Mouse (Mus musculus) liver, embryonic 13.5 days (tissue): ENCODE measurements around the gene Ifit1. TPM values are rescaled to one million over a fixed set of nuclear protein-coding genes. Genes with fewer than 3 reads are reported as not detected.
"Not testable (repeated sequence)": the region's sequence is repeated elsewhere in the genome, so short reads cannot be mapped to it uniquely, and the experiment has no call there.

Experiments
- ATAC-seq: fragments of 200-750 bp; cut with Nextera tagmentation; 2 replicates; pipeline ENCODE4 v1.8.0; 2017; ENCODE audit warnings: low read depth, mild to moderate bottlenecking, moderate number of reproducible peaks, moderate library complexity
- DNase-seq: peaks from one replicate; pipeline ENCODE4 v3.0.0; 2022
- H3K27ac ChIP-seq: fragments of 300-500 bp; sonication (generic); 2 replicates; pipeline ENCODE4 v1.5.1; 2015; ENCODE audit warnings: moderate library complexity, mild to moderate bottlenecking, inconsistent platforms
- H3K27me3 ChIP-seq: fragments of 300-500 bp; sonication (generic); 2 replicates; pipeline ENCODE4 v1.6.1; 2015; ENCODE audit warnings: mild to moderate bottlenecking, inconsistent platforms
- H3K36me3 ChIP-seq: fragments of 300-500 bp; sonication (generic); 2 replicates; pipeline ENCODE4 v1.6.1; 2015; ENCODE audit warnings: mild to moderate bottlenecking, inconsistent platforms
- H3K4me1 ChIP-seq: fragments of 300-500 bp; sonication (generic); replicated peaks from 2 replicates; pipeline ENCODE4 v1.6.1; 2015; ENCODE audit warnings: inconsistent platforms
- H3K4me2 ChIP-seq: fragments of 300-500 bp; sonication (generic); 2 replicates; pipeline ENCODE4 v1.6.1; 2015; ENCODE audit warnings: inconsistent platforms, mild to moderate bottlenecking, moderate library complexity
- H3K4me3 ChIP-seq: fragments of 300-500 bp; sonication (generic); replicated peaks from 2 replicates; pipeline ENCODE4 v1.5.1; 2015; ENCODE audit warnings: mild to moderate bottlenecking, inconsistent platforms
- H3K9ac ChIP-seq: fragments of 300-500 bp; sonication (generic); 2 replicates; pipeline ENCODE4 v1.6.1; 2015; ENCODE audit warnings: mild to moderate bottlenecking, inconsistent platforms
- H3K9me3 ChIP-seq: fragments of 300-500 bp; sonication (generic); replicated peaks from 2 replicates; pipeline ENCODE4 v1.6.1; 2016; ENCODE audit warnings: inconsistent platforms
- WGBS: fragments of 180-500 bp; shearing (Covaris S2); methylation state at CpG from one replicate; pipeline ENCODE4 v1.1.7; 2015; ENCODE audit not compliant: insufficient replicate concordance; 5-methylcytosine and 5-hydroxymethylcytosine counted together
- polyA plus RNA-seq: library from polyadenylated mRNA; unstranded; fragments of >200 nt; fragmentation: Nextera tagmentation; extraction: Ambion mirVana; gene quantifications from 2 replicates; pipeline ENCODE4 v1.2.1, GENCODE M21; 2015

The Ifit1 gene
- 0.85 and 1.3 TPM in 2 replicates for polyA plus RNA-seq

DNA sequence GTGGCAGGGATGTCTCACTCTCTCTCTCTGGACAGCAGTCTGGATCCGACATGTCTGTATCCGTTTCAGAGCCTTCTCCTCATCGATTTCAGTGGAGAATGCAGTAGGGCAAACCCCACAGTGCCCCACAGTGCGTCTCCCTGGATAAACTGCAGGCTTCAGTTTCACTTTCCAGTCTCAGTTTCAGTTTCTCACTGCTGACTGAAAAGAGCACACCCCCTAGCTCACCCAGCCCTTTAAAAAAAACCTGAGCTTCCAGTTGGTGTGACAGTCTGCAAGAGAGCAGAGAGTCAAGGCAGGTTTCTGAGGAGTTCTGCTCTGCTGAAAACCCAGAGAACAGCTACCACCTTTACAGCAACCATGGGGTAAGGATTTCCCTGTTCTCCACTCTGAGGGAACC is at the start of gene Ifit1, which contains the start of gene Ifit1bl2:
Gene Ifit1 (plus strand): TSS at position 249 of the 400 bp plus-strand sequence.
Gene Ifit1bl2 (minus strand): TSS at position 121 of the 400 bp plus-strand sequence.
- no peak within 1 kb of the TSS; the same call in 1 of the 2 replicates for H3K4me3 ChIP-seq
- H3K9ac ChIP-seq, result no peak within 1 kb of the TSS; the same call in 1 of the 2 replicates
- ATAC-seq, result peak; percentile 29

DNA sequence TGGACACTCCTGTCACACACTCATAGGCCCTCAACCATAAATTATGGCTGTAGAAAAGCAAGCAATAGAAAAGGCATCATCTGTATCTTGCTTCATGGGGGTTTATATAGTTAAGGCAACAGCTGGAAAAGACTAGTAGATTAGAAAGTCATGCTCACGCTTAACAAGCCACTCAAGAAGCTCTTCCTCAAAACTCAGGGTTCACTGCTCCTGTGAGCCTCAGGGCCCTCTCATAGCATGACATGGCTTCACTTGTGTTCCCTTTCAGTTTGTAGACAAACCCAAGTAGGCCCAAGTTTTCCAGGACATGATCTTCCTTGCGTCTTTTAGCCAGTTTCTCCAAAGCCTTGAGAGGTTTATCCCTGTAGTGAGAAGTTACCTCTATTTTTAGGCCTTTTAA is 47.2 kb upstream of the Ifit1 start:
- Histone ChIP-seq H3K36me3 (no peaks in the 10 kb centered on the region), H3K9ac (no peak overlapping the region), H3K9me3 (no peaks in the 10 kb centered on the region), H3K27ac (no peak overlapping the region), H3K27me3 (no peaks in the 10 kb centered on the region), H3K4me3 (no peak overlapping the region), H3K4me1 (no peaks in the 10 kb centered on the region), H3K4me2 (no peak overlapping the region)
- 66% methylated on average over 2 of the region's 2 CpGs for WGBS
- DNase-seq (no peak), ATAC-seq (no peak)

More for the DNA sequence above, at the start of gene Ifit1, which contains the start of gene Ifit1bl2:
- 29% methylated on average over 4 of the region's 4 CpGs for WGBS
- no peaks in the 10 kb centered on the region for H3K27me3 ChIP-seq
- H3K4me2 ChIP-seq, result peak within 1 kb of the TSS; percentile 23
- no peak for DNase-seq
- H3K4me1 ChIP-seq, result peaks cover 17% of the 10 kb centered on the region
- H3K9me3 ChIP-seq, result no peaks in the 10 kb centered on the region
- no peaks in the 10 kb centered on the region for H3K36me3 ChIP-seq
- H3K27ac ChIP-seq, result no peak within 1 kb of the TSS

DNA sequence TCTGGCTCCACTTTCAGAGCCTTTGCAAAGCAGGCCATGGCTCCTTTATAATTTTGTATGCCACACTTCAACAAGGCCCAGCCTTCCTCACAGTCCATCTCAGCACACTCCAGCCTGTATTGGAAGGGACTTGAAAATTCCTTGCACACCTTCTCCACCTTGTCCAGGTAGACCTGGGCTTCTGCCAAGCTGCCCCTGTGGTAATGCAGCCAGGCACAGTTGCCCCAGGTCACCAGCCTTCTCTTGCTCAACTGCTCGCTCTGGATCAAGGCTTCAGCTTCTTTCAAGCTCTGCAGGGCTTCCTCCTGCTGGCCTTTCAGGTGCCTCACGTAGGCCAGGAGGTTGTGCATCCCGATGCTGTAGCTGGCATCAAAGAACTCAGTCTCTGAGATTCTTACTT is 46.1 kb upstream of the Ifit1 start:
- not testable (repeated sequence) for ATAC-seq, H3K36me3 ChIP-seq

DNA sequence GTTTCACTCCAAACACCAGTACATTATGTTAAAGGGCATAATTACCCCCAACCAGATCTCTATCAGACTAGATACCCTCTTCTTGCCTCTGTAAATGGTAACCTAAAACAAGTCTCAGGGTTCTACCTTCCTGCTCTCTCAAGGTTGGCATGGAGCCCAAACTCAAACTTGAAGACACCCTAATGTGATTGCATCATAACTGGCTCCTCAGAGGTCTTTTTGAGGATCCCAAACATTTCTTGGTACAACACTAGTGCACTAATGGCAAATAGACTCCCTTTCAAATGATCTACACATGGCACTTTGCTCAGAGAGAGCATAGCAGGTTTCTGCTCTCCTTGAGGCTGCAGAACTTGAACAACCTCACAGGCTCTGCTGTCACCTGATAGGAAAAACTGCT is 43.9 kb upstream of the Ifit1 start:
- Histone ChIP-seq H3K9ac (no peak overlapping the region), H3K4me1 (no peaks in the 10 kb centered on the region), H3K36me3 (no peaks in the 10 kb centered on the region), H3K27me3 (no peaks in the 10 kb centered on the region), H3K27ac (no peak overlapping the region), H3K4me2 (no peak overlapping the region), H3K4me3 (no peak overlapping the region), H3K9me3 (no peaks in the 10 kb centered on the region)
- ATAC-seq, result no peak
- no peak for DNase-seq

More for the DNA sequence above, 46.1 kb upstream of the Ifit1 start:
- H3K27me3 ChIP-seq, H3K4me1 ChIP-seq, H3K9me3 ChIP-seq, H3K27ac ChIP-seq, H3K9ac ChIP-seq, H3K4me2 ChIP-seq, DNase-seq, H3K4me3 ChIP-seq: not testable (repeated sequence)
- 61% methylated on average over 3 of the region's 3 CpGs for whole genome bisulfite sequencing

GRCm38 (mm10) chr19:34598341-34598740 is 42.3 kb upstream of the Ifit1 start:
- 61% methylated on average over 2 of the region's 2 CpGs for WGBS

GRCm38 (mm10) chr19:34599250-34599649 is 41.4 kb upstream of the Ifit1 start:
- H3K36me3 ChIP-seq, ATAC-seq, H3K4me3 ChIP-seq, H3K4me2 ChIP-seq, H3K9me3 ChIP-seq, H3K27ac ChIP-seq, DNase-seq, H3K27me3 ChIP-seq, H3K9ac ChIP-seq, H3K4me1 ChIP-seq: not testable (repeated sequence)

More at GRCm38 (mm10) chr19:34598341-34598740, 42.3 kb upstream of the Ifit1 start:
- Histone ChIP-seq H3K36me3 (no peaks in the 10 kb centered on the region), H3K4me3 (no peak overlapping the region), H3K9me3 (no peaks in the 10 kb centered on the region), H3K9ac (no peak overlapping the region), H3K27me3 (no peaks in the 10 kb centered on the region), H3K27ac (no peak overlapping the region), H3K4me1 (no peaks in the 10 kb centered on the region), H3K4me2 (no peak overlapping the region)
- ATAC-seq, result no peak
- no peak for DNase-seq

DNA sequence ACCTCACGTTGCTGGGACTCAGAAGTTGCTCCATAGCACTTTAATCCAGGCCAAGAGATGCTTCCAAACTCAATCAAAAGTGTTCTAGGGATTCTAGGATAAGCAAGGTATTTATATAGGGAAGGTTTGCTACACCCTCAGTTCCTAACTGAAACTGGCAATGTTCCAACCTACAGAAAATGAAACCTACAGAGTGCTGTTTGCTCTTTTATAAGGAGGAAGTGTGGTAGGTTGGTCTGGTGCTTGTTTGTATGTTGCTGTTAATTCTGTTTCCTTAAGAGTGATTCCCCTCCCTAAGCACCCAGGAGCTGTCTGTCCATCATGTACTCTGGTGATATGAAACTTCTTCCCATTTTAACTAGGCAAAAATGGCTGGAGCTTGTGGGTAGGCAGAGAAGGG is 38.8 kb upstream of the Ifit1 start, which contains the start of gene Ifit1bl1:
Gene Ifit1bl1 (minus strand): TSS at position 69 of the 400 bp plus-strand sequence.
- 18% methylated on average over 1 of the region's 1 CpGs for WGBS
- not testable (repeated sequence) for H3K4me3 ChIP-seq, H3K27me3 ChIP-seq, H3K9ac ChIP-seq, H3K4me2 ChIP-seq, H3K27ac ChIP-seq, DNase-seq, H3K9me3 ChIP-seq, ATAC-seq, H3K36me3 ChIP-seq, H3K4me1 ChIP-seq

DNA sequence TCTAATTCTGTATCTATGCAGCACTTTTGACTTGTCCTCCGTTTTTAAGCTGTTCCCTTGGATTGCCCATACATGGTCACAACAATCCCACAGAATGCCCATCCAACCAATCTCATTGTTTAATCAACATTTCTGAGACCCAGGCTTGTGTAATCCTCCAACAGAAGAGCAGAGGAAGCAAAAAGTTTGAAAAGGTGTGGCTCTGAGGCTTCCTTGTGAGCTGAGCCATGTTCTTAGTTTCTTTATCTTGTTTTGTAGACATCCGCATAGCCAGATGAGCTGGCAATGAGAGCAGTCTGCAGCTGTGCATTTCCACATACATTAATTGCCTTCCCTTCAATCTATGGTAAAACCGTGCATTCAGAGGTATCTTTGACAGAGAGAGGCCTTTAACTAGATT is 35.2 kb upstream of the Ifit1 start:
- no peak overlapping the region for H3K4me2 ChIP-seq
- 64% methylated on average over 3 of the region's 3 CpGs for WGBS
- no peak overlapping the region for H3K27ac ChIP-seq

DNA sequence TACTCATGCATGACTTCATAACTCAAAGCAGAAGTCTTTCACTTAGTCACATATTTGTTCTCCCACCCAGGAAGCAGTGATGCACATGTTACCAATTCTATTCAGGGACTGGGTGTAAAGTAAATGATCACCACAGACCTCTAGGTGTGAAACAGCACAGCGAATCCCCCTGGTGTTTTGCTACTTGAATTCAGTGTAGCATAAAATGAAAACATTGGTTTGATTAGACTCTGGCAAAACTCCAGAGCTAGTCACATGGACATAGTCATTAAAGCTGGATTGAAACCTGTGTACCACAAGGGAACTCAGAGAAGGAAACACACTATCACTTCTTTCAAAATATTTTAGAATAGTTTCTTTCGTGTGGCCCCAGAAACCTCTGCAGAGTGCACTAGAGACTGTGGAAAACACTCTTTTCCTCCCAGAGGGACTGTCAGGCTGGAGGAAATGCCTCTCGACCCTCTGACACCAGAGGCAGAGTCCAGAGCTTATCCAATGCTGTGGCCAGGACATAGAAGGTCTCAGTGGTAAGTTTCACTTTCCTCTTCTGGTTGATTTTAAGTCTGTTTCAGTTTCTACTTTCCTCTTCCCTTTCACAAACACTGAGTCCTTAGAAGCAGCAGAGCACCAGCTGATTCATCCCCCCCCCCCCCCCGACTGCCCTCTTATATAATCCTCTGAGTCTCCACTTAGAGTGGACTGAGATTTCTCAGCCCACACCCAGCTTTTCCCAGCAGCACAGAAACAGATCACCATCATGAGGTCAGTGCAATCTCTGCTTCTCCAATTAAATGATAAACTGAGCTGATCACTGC is 33.2 kb upstream of the Ifit1 start, which contains the start of gene Ifit3b:
Gene Ifit3b (plus strand): TSS at position 734 of the 815 bp plus-strand sequence.
- 25% methylated on average over 4 of the region's 4 CpGs for WGBS
- not testable (repeated sequence) for H3K36me3 ChIP-seq, H3K9me3 ChIP-seq

More for the DNA sequence above, 35.2 kb upstream of the Ifit1 start:
- no peak for ATAC-seq
- Histone ChIP-seq H3K9ac (no peak overlapping the region), H3K27me3 (no peaks in the 10 kb centered on the region), H3K4me1 (no peaks in the 10 kb centered on the region), H3K4me3 (no peak overlapping the region), H3K36me3 (no peaks in the 10 kb centered on the region), H3K9me3 (no peaks in the 10 kb centered on the region)
- DNase-seq, result no peak

GRCm38 (mm10) chr19:34610118-34610517 is 30.6 kb upstream of the Ifit1 start:
- not testable (repeated sequence) for H3K4me3 ChIP-seq, ATAC-seq, DNase-seq, H3K27ac ChIP-seq, H3K9me3 ChIP-seq, H3K9ac ChIP-seq, H3K4me2 ChIP-seq, H3K4me1 ChIP-seq, H3K36me3 ChIP-seq, H3K27me3 ChIP-seq
- 38% methylated on average over 3 of the region's 3 CpGs for WGBS

More for the DNA sequence above, 33.2 kb upstream of the Ifit1 start, which contains the start of gene Ifit3b:
- not testable (repeated sequence) for H3K4me3 ChIP-seq, H3K4me2 ChIP-seq, H3K27ac ChIP-seq, H3K9ac ChIP-seq, H3K4me1 ChIP-seq, DNase-seq, H3K27me3 ChIP-seq
- peak; percentile 51; the same call in 1 of the 2 replicates for ATAC-seq

DNA sequence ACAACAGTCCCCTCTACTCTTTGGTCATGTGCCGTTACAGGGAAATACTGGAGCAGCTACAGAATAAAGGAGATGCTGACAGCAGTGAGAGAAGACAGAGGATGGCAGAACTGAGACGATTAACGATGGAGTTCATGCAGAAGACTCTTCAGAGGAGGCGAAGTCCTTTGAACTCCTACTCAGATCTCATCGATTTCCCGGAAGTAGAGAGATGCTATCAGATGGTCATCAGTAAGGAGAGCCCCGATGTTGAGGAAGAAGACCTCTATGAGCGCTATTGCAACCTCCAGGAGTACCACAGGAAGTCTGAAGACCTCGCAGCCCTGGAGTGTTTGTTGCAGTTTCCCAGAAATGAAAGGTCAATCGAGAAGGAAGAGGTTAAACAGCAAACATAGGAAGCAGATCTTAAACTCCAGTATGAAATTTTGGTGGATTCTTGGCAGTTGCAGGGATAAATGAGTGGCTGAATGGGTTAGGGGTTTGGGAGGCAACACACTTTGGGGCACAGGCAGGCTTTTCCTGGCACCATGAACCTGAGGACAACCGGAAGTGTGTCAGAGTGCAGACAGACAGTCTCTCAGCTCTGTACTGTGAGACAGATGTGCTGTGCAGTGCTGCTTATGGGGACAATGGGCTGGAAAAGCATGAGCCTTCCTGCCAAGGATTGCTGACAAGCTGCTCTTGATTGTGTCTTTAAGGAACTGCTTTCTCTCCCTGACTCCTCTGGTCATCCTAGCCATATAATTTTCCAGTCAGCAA is 28.2 kb upstream of the Ifit1 start:
- H3K36me3 ChIP-seq, H3K9me3 ChIP-seq, H3K4me2 ChIP-seq, H3K4me3 ChIP-seq, DNase-seq, H3K4me1 ChIP-seq, H3K27me3 ChIP-seq, H3K9ac ChIP-seq, H3K27ac ChIP-seq, ATAC-seq: not testable (repeated sequence)
- 54% methylated on average over 6 of the region's 11 CpGs for WGBS
